Mouse (Mus musculus): ENCODE results near the gene Psmb8. TPM values are rescaled to one million over a fixed set of nuclear protein-coding genes. Genes with fewer than 3 reads are reported as not detected.
A peak's percentile ranks its signal among the peaks of the same experiment; 100 is the strongest.

Gene Psmb8
- polyA plus RNA-seq, 1 experiment from 2014 or later, result 58.6 TPM

- Histone ChIP-seq H3K4me3 (ENCODE audit: low read depth, low read length) (no peak overlapping the region), H3K4me1 (ENCODE audit: insufficient read depth, low read depth, low read length) (no peaks in the 10 kb centered on the region), H3K36me3 (ENCODE audit: insufficient read depth, low read length) (no peaks in the 10 kb centered on the region), H3K9ac (replicated peaks; ENCODE audit: low read depth) (no peak overlapping the region), H3K27ac (ENCODE audit: low read length) (no peak overlapping the region), H3K9me3 (ENCODE audit: low read length) (no peaks in the 10 kb centered on the region), H3K27me3 (replicated peaks; ENCODE audit: insufficient read depth, low read length) (no peaks in the 10 kb centered on the region), H3K4me2 (replicated peaks; ENCODE audit: low read depth, low read length) (no peak overlapping the region)
- TF ChIP-seq EP300 (IDR thresholded peaks at IDR 0.05), result no peak
- no peak for TF ChIP-seq CTCF (IDR thresholded peaks at IDR 0.05)
- WGBS, result 77% methylated on average over 3 of the region's 3 CpGs
- DNase-seq (ENCODE audit: low spot score) (no peak), ATAC-seq (no peak)
Observed at GRCm38 (mm10) chr17:34237741-34238140, 40.2 kb downstream of the Psmb8 start.

- H3K36me3 ChIP-seq (ENCODE audit: insufficient read depth, low read length), result no peaks in the 10 kb centered on the region
- no peak within 1 kb of the TSS for H3K9ac ChIP-seq (replicated peaks; ENCODE audit: low read depth)
- H3K9me3 ChIP-seq (ENCODE audit: low read length), result no peaks in the 10 kb centered on the region
- TF ChIP-seq EP300 (IDR thresholded peaks at IDR 0.05) (no peak), CTCF (IDR thresholded peaks at IDR 0.05) (no peak)
- ATAC-seq (no peak), DNase-seq (ENCODE audit: low spot score) (peak; percentile 70)
- no peaks in the 10 kb centered on the region for H3K27me3 ChIP-seq (replicated peaks; ENCODE audit: insufficient read depth, low read length)
- no peak within 1 kb of the TSS for H3K4me2 ChIP-seq (replicated peaks; ENCODE audit: low read depth, low read length)
- H3K4me3 ChIP-seq (ENCODE audit: low read depth, low read length), result no peak within 1 kb of the TSS
- H3K4me1 ChIP-seq (ENCODE audit: insufficient read depth, low read depth, low read length), result no peaks in the 10 kb centered on the region
- WGBS, result 65% methylated on average over 3 of the region's 3 CpGs
- peak within 1 kb of the TSS; percentile 22 for H3K27ac ChIP-seq (ENCODE audit: low read length)
Observed at GRCm38 (mm10) chr17:34238706-34239105, 41.2 kb downstream of the Psmb8 start, which contains the start of gene H2-Ob. H2-Ob (plus strand) TSS chr17:34238903.

GRCm38 (mm10) chr17:34239601-34240041, 42.1 kb downstream of the Psmb8 start:
- DNase-seq (ENCODE audit: low spot score), result peak; percentile 49
- no peak for TF ChIP-seq CTCF (IDR thresholded peaks at IDR 0.05)
- TF ChIP-seq EP300 (IDR thresholded peaks at IDR 0.05), result peak; percentile 26; the same call in 1 of the 2 replicates
- no peaks in the 10 kb centered on the region for H3K27me3 ChIP-seq (replicated peaks; ENCODE audit: insufficient read depth, low read length)
- ATAC-seq, result peak; percentile 48; the same call in 1 of the 2 replicates
- H3K9me3 ChIP-seq (ENCODE audit: low read length), result no peaks in the 10 kb centered on the region
- 30% methylated on average over 10 of the region's 10 CpGs for WGBS
- H3K4me3 ChIP-seq (ENCODE audit: low read depth, low read length), result no peak overlapping the region
- no peaks in the 10 kb centered on the region for H3K36me3 ChIP-seq (ENCODE audit: insufficient read depth, low read length)
- no peak overlapping the region for H3K9ac ChIP-seq (replicated peaks; ENCODE audit: low read depth)
- H3K4me1 ChIP-seq (ENCODE audit: insufficient read depth, low read depth, low read length), result no peaks in the 10 kb centered on the region
- H3K4me2 ChIP-seq (replicated peaks; ENCODE audit: low read depth, low read length), result no peak overlapping the region; the same call in 1 of the 2 replicates
- H3K27ac ChIP-seq (ENCODE audit: low read length), result peak overlapping the region; percentile 32

- Histone ChIP-seq H3K4me2 (replicated peaks; ENCODE audit: low read depth, low read length) (no peak overlapping the region), H3K9me3 (ENCODE audit: low read length) (no peaks in the 10 kb centered on the region), H3K27ac (ENCODE audit: low read length) (peak overlapping the region; percentile 32; the same call in 1 of the 2 replicates), H3K4me1 (ENCODE audit: insufficient read depth, low read depth, low read length) (no peaks in the 10 kb centered on the region), H3K4me3 (ENCODE audit: low read depth, low read length) (no peak overlapping the region), H3K9ac (replicated peaks; ENCODE audit: low read depth) (no peak overlapping the region), H3K36me3 (ENCODE audit: insufficient read depth, low read length) (no peaks in the 10 kb centered on the region), H3K27me3 (replicated peaks; ENCODE audit: insufficient read depth, low read length) (no peaks in the 10 kb centered on the region)
- no peak for DNase-seq (ENCODE audit: low spot score)
- no peak for ATAC-seq
- 49% methylated on average over 3 of the region's 3 CpGs for WGBS
- no peak for TF ChIP-seq CTCF (IDR thresholded peaks at IDR 0.05)
- TF ChIP-seq EP300 (IDR thresholded peaks at IDR 0.05), result no peak
Observed at GRCm38 (mm10) chr17:34240366-34240765, 42.8 kb downstream of the Psmb8 start.

GRCm38 (mm10) chr17:34240916-34241315, 43.4 kb downstream of the Psmb8 start:
- no peaks in the 10 kb centered on the region for H3K27me3 ChIP-seq (replicated peaks; ENCODE audit: insufficient read depth, low read length)
- no peak overlapping the region for H3K4me2 ChIP-seq (replicated peaks; ENCODE audit: low read depth, low read length)
- WGBS, result 73% methylated on average over 6 of the region's 6 CpGs
- no peaks in the 10 kb centered on the region for H3K36me3 ChIP-seq (ENCODE audit: insufficient read depth, low read length)
- no peaks in the 10 kb centered on the region for H3K4me1 ChIP-seq (ENCODE audit: insufficient read depth, low read depth, low read length)
- no peak for TF ChIP-seq EP300 (IDR thresholded peaks at IDR 0.05)
- no peak for TF ChIP-seq CTCF (IDR thresholded peaks at IDR 0.05)
- H3K4me3 ChIP-seq (ENCODE audit: low read depth, low read length), result no peak overlapping the region
- H3K27ac ChIP-seq (ENCODE audit: low read length), result no peak overlapping the region
- H3K9ac ChIP-seq (replicated peaks; ENCODE audit: low read depth), result no peak overlapping the region
- no peak for DNase-seq (ENCODE audit: low spot score)
- no peak for ATAC-seq
- no peaks in the 10 kb centered on the region for H3K9me3 ChIP-seq (ENCODE audit: low read length)

GRCm38 (mm10) chr17:34244656-34245055, 47.1 kb downstream of the Psmb8 start:
- TF ChIP-seq EP300 (IDR thresholded peaks at IDR 0.05) (no peak), CTCF (IDR thresholded peaks at IDR 0.05) (no peak)
- 60% methylated on average over 4 of the region's 4 CpGs for WGBS
- no peaks in the 10 kb centered on the region for H3K36me3 ChIP-seq (ENCODE audit: insufficient read depth, low read length)

GRCm38 (mm10) chr17:34247047-34247446, 49.5 kb downstream of the Psmb8 start:
- Histone ChIP-seq H3K36me3 (ENCODE audit: insufficient read depth, low read length) (no peaks in the 10 kb centered on the region), H3K4me1 (ENCODE audit: insufficient read depth, low read depth, low read length) (no peaks in the 10 kb centered on the region), H3K9me3 (ENCODE audit: low read length) (no peaks in the 10 kb centered on the region), H3K9ac (replicated peaks; ENCODE audit: low read depth) (no peak overlapping the region), H3K4me3 (ENCODE audit: low read depth, low read length) (no peak overlapping the region), H3K27me3 (replicated peaks; ENCODE audit: insufficient read depth, low read length) (no peaks in the 10 kb centered on the region), H3K4me2 (replicated peaks; ENCODE audit: low read depth, low read length) (no peak overlapping the region), H3K27ac (ENCODE audit: low read length) (no peak overlapping the region)
- peak; percentile 37 for TF ChIP-seq CTCF (IDR thresholded peaks at IDR 0.05)
- TF ChIP-seq EP300 (IDR thresholded peaks at IDR 0.05), result no peak
- DNase-seq (ENCODE audit: low spot score) (no peak), ATAC-seq (no peak)
- 78% methylated on average over 3 of the region's 3 CpGs for WGBS

More at GRCm38 (mm10) chr17:34244656-34245055, 47.1 kb downstream of the Psmb8 start:
- no peaks in the 10 kb centered on the region for H3K4me1 ChIP-seq (ENCODE audit: insufficient read depth, low read depth, low read length)
- no peak overlapping the region for H3K27ac ChIP-seq (ENCODE audit: low read length)
- no peak overlapping the region for H3K4me3 ChIP-seq (ENCODE audit: low read depth, low read length)
- no peak for DNase-seq (ENCODE audit: low spot score)
- no peaks in the 10 kb centered on the region for H3K9me3 ChIP-seq (ENCODE audit: low read length)
- ATAC-seq, result no peak
- no peak overlapping the region for H3K4me2 ChIP-seq (replicated peaks; ENCODE audit: low read depth, low read length)
- H3K27me3 ChIP-seq (replicated peaks; ENCODE audit: insufficient read depth, low read length), result no peaks in the 10 kb centered on the region
- H3K9ac ChIP-seq (replicated peaks; ENCODE audit: low read depth), result no peak overlapping the region

All from lung, postnatal 0 days (tissue).